ENCODE assay signal across 8 mouse cellular contexts in the genomic region with DNA sequence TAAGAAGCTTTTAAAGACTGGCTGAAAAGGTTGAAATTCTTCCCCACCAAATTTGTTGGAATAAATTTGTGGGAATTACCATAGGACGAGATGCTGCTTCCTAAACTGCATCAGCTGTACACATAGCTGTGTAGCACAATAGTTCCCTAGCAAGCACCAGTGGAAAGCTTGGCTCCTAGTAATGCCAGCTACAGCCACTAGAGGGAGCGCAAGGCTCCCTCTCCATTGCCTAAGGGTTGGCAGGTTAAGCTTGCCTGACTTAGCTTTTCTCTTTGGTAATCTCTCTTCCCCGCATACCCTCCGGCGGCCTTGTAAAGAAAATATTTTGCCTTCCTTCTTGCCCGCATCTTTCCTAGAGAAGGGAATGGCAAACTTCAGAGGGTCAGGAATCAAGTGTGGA.
DNase-seq lines count a peak whose midpoint lies in the region; ATAC-seq and TF ChIP-seq lines count a peak whose summit lies in the region.

No protein-coding gene starts in this region.

- WGBS in intestine, postnatal 0 days = 12% methylated on average over 6 of the region's 6 CpGs
- 20% methylated on average over 6 of the region's 6 CpGs for WGBS in midbrain, embryonic 14.5 days

- peak; percentile 62 for DNase-seq in urinary bladder, adult 18-20 months (ENCODE audit: low spot score in 2 of 2)
- DNase-seq in urinary bladder, postnatal 10 days (ENCODE audit: low spot score) = no peak
- DNase-seq in gastrocnemius, adult 8-10 months (ENCODE audit: low spot score in 2 of 2) = peak; percentile 66 to 71
- peak; percentile 71 to 77 for DNase-seq in left cerebral cortex, postnatal 36 days (ENCODE audit: low spot score in 2 of 2)
- peak; percentile 91 for DNase-seq in midbrain, embryonic 14.5 days
- DNase-seq in spleen, adult 18-20 months = peak; percentile 52 to 76

- peaks cover 6% of the 10 kb centered on the region; the same call in 1 of the 2 replicates for H3K36me3 ChIP-seq in intestine, postnatal 0 days (ENCODE audit: control insufficient read depth, insufficient read depth)
- H3K36me3 ChIP-seq in midbrain, embryonic 14.5 days (ENCODE audit: control insufficient read depth, insufficient read depth, low read length) = peaks cover 15% of the 10 kb centered on the region; the same call in 1 of the 2 replicates

- H3K4me2 ChIP-seq in intestine, postnatal 0 days (replicated peaks; ENCODE audit: low read depth) = no peak overlapping the region
- no peak overlapping the region for H3K4me2 ChIP-seq in midbrain, embryonic 14.5 days (ENCODE audit: low read length)

- H3K27ac ChIP-seq in intestine, postnatal 0 days (ENCODE audit: low read depth, low read length) = no peak overlapping the region
- no peak overlapping the region for H3K27ac ChIP-seq in midbrain, embryonic 14.5 days (replicated peaks; ENCODE audit: low read depth, low read length)

- peak; percentile 84 for ATAC-seq in common myeloid progenitor, adult 5-6 weeks (replicated peaks; ENCODE audit: low read depth, poor library complexity, severe bottlenecking)
- peak; percentile 48 for ATAC-seq in intestine, postnatal 0 days
- peak; percentile 83 for ATAC-seq in midbrain, embryonic 14.5 days (ENCODE audit: low FRiP score, low TSS enrichment)

- H3K9ac ChIP-seq in intestine, postnatal 0 days (ENCODE audit: low read depth, low read length) = no peak overlapping the region
- H3K9ac ChIP-seq in midbrain, embryonic 14.5 days (replicated peaks; ENCODE audit: low read length) = no peak overlapping the region

- no peaks in the 10 kb centered on the region for H3K9me3 ChIP-seq in intestine, postnatal 0 days (ENCODE audit: control insufficient read depth)
- H3K9me3 ChIP-seq in midbrain, embryonic 14.5 days (ENCODE audit: control insufficient read depth, low read length) = no peaks in the 10 kb centered on the region

- no peak overlapping the region for H3K4me3 ChIP-seq in intestine, postnatal 0 days (ENCODE audit: low read depth, low read length)
- no peak overlapping the region for H3K4me3 ChIP-seq in midbrain, embryonic 14.5 days (replicated peaks; ENCODE audit: low read depth, low read length)

- H3K27me3 ChIP-seq in intestine, postnatal 0 days (replicated peaks; ENCODE audit: control insufficient read depth, insufficient read depth, low read length) = no peaks in the 10 kb centered on the region
- H3K27me3 ChIP-seq in midbrain, embryonic 14.5 days (ENCODE audit: control insufficient read depth, insufficient read depth, low read length) = no peaks in the 10 kb centered on the region

- peak; percentile 98 for TF ChIP-seq CTCF in intestine, postnatal 0 days (IDR thresholded peaks at IDR 0.05; ENCODE audit: low read depth)

- intact Hi-C loops in left cerebral cortex, postnatal 36 days (cut with DNase I) = loop anchor here (1.0 to 10.0 kb wide), 2 partner anchors 123 to 154 kb away; partner anchors contain the start of gene Sorbs1

- H3K4me1 ChIP-seq in intestine, postnatal 0 days (replicated peaks; ENCODE audit: control insufficient read depth, insufficient read depth, low read length) = no peaks in the 10 kb centered on the region
- no peaks in the 10 kb centered on the region for H3K4me1 ChIP-seq in midbrain, embryonic 14.5 days (ENCODE audit: control insufficient read depth, insufficient read depth, low read length)
